Mouse (Mus musculus): ENCODE data around the gene Orai3.

DNA sequence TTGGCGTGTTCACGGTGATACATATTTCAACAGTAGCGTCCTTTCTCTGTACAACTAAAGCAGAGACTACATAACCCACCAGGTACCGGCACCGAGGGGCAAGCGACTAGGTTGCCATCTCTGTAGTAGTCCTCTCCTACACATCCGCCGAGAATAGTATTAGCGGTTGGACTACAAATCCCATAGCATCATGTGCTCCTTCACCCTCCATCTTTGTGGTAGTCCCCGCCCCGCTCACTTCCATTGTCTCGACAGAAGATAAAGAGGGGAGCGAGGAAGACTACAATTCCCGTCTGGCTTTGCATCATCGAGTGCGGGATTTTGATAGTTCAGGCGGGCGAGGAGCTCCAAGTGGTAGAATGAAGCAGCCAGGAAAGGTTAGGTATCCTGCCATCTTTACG lies 24.4 kb upstream of the Orai3 start:
- no peak; the same call in none of the 2 replicates for TF ChIP-seq EP300 (IDR thresholded peaks at IDR 0.05; ENCODE audit: low read depth)
- no peak for TF ChIP-seq CTCF (IDR thresholded peaks at IDR 0.05; ENCODE audit: low read depth)

All from liver, postnatal 0 days (tissue).